9 mouse cellular contexts compared by ENCODE assay signal in the genomic region with DNA sequence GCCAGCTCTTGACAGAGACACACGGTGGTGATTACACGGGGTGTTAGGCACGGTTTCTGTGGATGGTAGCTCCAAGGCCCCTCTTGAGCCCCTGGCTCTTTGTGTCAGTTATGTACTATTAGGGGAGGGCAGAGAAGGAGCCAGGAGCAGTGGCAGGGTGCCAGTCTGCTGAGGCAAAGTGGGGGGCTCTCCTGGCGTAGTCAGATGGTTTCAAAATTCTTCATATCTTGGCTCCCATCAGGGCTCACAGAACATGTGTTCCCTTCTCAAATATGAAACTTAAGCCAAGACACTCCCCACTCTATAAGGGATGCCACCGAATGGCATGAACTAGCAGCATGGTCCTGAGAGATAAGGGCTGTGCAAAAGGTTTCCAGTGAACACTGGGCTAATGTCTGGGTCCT. TPM values are rescaled to one million over a fixed set of nuclear protein-coding genes. Genes with fewer than 3 reads are reported as not detected.
DNase-seq lines count a peak whose midpoint lies in the region; ATAC-seq and TF ChIP-seq lines count a peak whose summit lies in the region.
"Had no signal": no experiment of that assay in that cellular context is flagged by ENCODE, and none has a peak within 500 bp of the region (broad histone marks: within the 10 kb centered on the region; RNA-seq: fewer than 3 reads in every experiment).

No protein-coding gene starts in this region.

- no peak overlapping the region for H3K4me3 ChIP-seq in neural tube, embryonic 11.5 days (ENCODE audit: low read depth, low read length)
- H3K4me3 ChIP-seq in intestine, postnatal 0 days (ENCODE audit: low read depth, low read length) = no peak overlapping the region
- H3K4me3 ChIP-seq in neural tube, embryonic 14.5 days (ENCODE audit: low read depth, low read length) = no peak overlapping the region

- H3K36me3 ChIP-seq in neural tube, embryonic 11.5 days (ENCODE audit: control insufficient read depth, insufficient read depth, low read length) = no peaks in the 10 kb centered on the region
- H3K36me3 ChIP-seq in intestine, postnatal 0 days (ENCODE audit: control insufficient read depth, insufficient read depth) = no peaks in the 10 kb centered on the region
- no peaks in the 10 kb centered on the region for H3K36me3 ChIP-seq in neural tube, embryonic 14.5 days (ENCODE audit: control insufficient read depth, insufficient read depth, low read length)

- no peaks in the 10 kb centered on the region for H3K27me3 ChIP-seq in neural tube, embryonic 11.5 days (ENCODE audit: control insufficient read depth, insufficient read depth, low read length)
- H3K27me3 ChIP-seq in intestine, postnatal 0 days (replicated peaks; ENCODE audit: control insufficient read depth, insufficient read depth, low read length) = no peaks in the 10 kb centered on the region
- no peaks in the 10 kb centered on the region for H3K27me3 ChIP-seq in neural tube, embryonic 14.5 days (ENCODE audit: control insufficient read depth, insufficient read depth, low read length)

- H3K27ac ChIP-seq in neural tube, embryonic 11.5 days (ENCODE audit: low read depth, low read length) = no peak overlapping the region
- H3K27ac ChIP-seq in intestine, postnatal 0 days (ENCODE audit: low read depth, low read length) = no peak overlapping the region
- no peak overlapping the region for H3K27ac ChIP-seq in neural tube, embryonic 14.5 days (ENCODE audit: low read depth, low read length)

- WGBS in neural tube, embryonic 11.5 days = 46% methylated on average over 5 of the region's 5 CpGs
- 69% methylated on average over 5 of the region's 5 CpGs for WGBS in intestine, postnatal 0 days
- WGBS in neural tube, embryonic 14.5 days = 35% methylated on average over 5 of the region's 5 CpGs

- no peak overlapping the region for H3K9ac ChIP-seq in neural tube, embryonic 11.5 days (ENCODE audit: low read length)
- no peak overlapping the region for H3K9ac ChIP-seq in intestine, postnatal 0 days (ENCODE audit: low read depth, low read length)
- H3K9ac ChIP-seq in neural tube, embryonic 14.5 days (replicated peaks; ENCODE audit: low read depth, low read length) = no peak overlapping the region

- H3K4me2 ChIP-seq in neural tube, embryonic 11.5 days (ENCODE audit: low read depth) = no peak overlapping the region
- no peak overlapping the region for H3K4me2 ChIP-seq in intestine, postnatal 0 days (replicated peaks; ENCODE audit: low read depth)
- no peak overlapping the region for H3K4me2 ChIP-seq in neural tube, embryonic 14.5 days (ENCODE audit: low read depth, low read length)

- peak; percentile 80 to 91 for DNase-seq in cerebellum, postnatal 10 days
- DNase-seq in neural tube, embryonic 11.5 days (ENCODE audit: low spot score) = peak; percentile 32
- no peak for DNase-seq in neural tube, embryonic 10.5 days (ENCODE audit: extremely low spot score, low spot score)
- DNase-seq in ovary, postnatal 10 days (ENCODE audit: low spot score) = no peak
- DNase-seq in urinary bladder, postnatal 14 days (ENCODE audit: low spot score) = no peak
- DNase-seq: lung, postnatal 14 days had no signal

- no peak for TF ChIP-seq CTCF in intestine, postnatal 0 days (IDR thresholded peaks at IDR 0.05; ENCODE audit: low read depth)

- ATAC-seq in cerebellum, adult (ENCODE audit: insufficient number of reproducible peaks, low FRiP score, low TSS enrichment) = no peak
- ATAC-seq in neural tube, embryonic 11.5 days (ENCODE audit: insufficient read depth, low FRiP score, low TSS enrichment) = no peak
- ATAC-seq in intestine, postnatal 0 days = peak; percentile 13; the same call in 1 of the 2 replicates
- ATAC-seq in neural tube, embryonic 14.5 days (ENCODE audit: low read depth) = peak; percentile 81; the same call in 1 of the 2 replicates

- H3K4me1 ChIP-seq in neural tube, embryonic 11.5 days (ENCODE audit: control insufficient read depth, insufficient read depth, low read length) = no peaks in the 10 kb centered on the region
- H3K4me1 ChIP-seq in intestine, postnatal 0 days (replicated peaks; ENCODE audit: control insufficient read depth, insufficient read depth, low read length) = no peaks in the 10 kb centered on the region
- H3K4me1 ChIP-seq in neural tube, embryonic 14.5 days (ENCODE audit: control insufficient read depth, insufficient read depth, low read length) = no peaks in the 10 kb centered on the region

- H3K9me3 ChIP-seq in neural tube, embryonic 11.5 days (ENCODE audit: control insufficient read depth, low read length) = no peaks in the 10 kb centered on the region
- H3K9me3 ChIP-seq in intestine, postnatal 0 days (ENCODE audit: control insufficient read depth) = no peaks in the 10 kb centered on the region
- no peaks in the 10 kb centered on the region for H3K9me3 ChIP-seq in neural tube, embryonic 14.5 days (ENCODE audit: control insufficient read depth, low read length)

RNA-seq across cellular contexts. Expression of a gene that starts 20.8 kb away (rescaled TPM):
- polyA plus RNA-seq in neural tube, embryonic 11.5 days (2014; fragmentation: Nextera tagmentation; extraction: Ambion mirVana) = 12.5 and 12.6 TPM in 2 replicates
- 19.8 and 22.5 TPM in 2 replicates for polyA plus RNA-seq in intestine, postnatal 0 days (2015; fragmentation: Nextera tagmentation; extraction: Ambion mirVana)
- 4.5 and 8.4 TPM in 2 replicates for polyA plus RNA-seq in neural tube, embryonic 14.5 days (2014; fragmentation: Nextera tagmentation; extraction: Ambion mirVana)

Comparison
In these comparisons a context has a peak if more than half of its experiments do, and no peak if none do; other contexts are left out.
1. DNase-seq: peak in cerebellum, postnatal 10 days (2 of 2) and neural tube, embryonic 11.5 days (single experiment); none in neural tube, embryonic 10.5 days (single experiment), ovary, postnatal 10 days (single experiment) and urinary bladder, postnatal 14 days (single experiment).
2. ATAC-seq: peak in intestine, postnatal 0 days (single experiment) and neural tube, embryonic 14.5 days (single experiment); none in cerebellum, adult (single experiment) and neural tube, embryonic 11.5 days (single experiment).